Mouse (Mus musculus): Measurements from ENCODE around the gene Olfr275. TPM values are rescaled to one million over a fixed set of nuclear protein-coding genes. Genes with fewer than 3 reads are reported as not detected.
"Not testable (repeated sequence)": the region's sequence is repeated elsewhere in the genome, so short reads cannot be mapped to it uniquely, and the experiment has no call there.

Olfr275 gene
- polyA plus RNA-seq (2015; fragmentation: Nextera tagmentation; extraction: Ambion mirVana), result not detected in 2 replicates

GRCm38 (mm10) chr4:52814304-52814703, at the start of gene Olfr275:
Olfr275 (plus strand) TSS chr4:52814604.
- 84% methylated on average over 2 of the region's 2 CpGs for WGBS

GRCm38 (mm10) chr4:52765612-52766011, 48.8 kb upstream of the Olfr275 start:
- no peak for ATAC-seq (replicated peaks; ENCODE audit: insufficient number of reproducible peaks, insufficient read depth, low FRiP score, low read depth)
- Histone ChIP-seq H3K9ac (no peak overlapping the region), H3K4me3 (no peak overlapping the region), H3K9me3 (replicated peaks) (no peaks in the 10 kb centered on the region), H3K36me3 (no peaks in the 10 kb centered on the region), H3K4me1 (replicated peaks) (no peaks in the 10 kb centered on the region), H3K27ac (no peak overlapping the region), H3K27me3 (no peaks in the 10 kb centered on the region), H3K4me2 (no peak overlapping the region)
- 79% methylated on average over 6 of the region's 6 CpGs for WGBS

More at GRCm38 (mm10) chr4:52814304-52814703, at the start of gene Olfr275:
- H3K27ac ChIP-seq, result no peak within 1 kb of the TSS
- H3K4me2 ChIP-seq, result no peak within 1 kb of the TSS
- no peaks in the 10 kb centered on the region for H3K36me3 ChIP-seq
- ATAC-seq (replicated peaks; ENCODE audit: insufficient number of reproducible peaks, insufficient read depth, low FRiP score, low read depth), result no peak
- H3K27me3 ChIP-seq, result no peaks in the 10 kb centered on the region
- no peaks in the 10 kb centered on the region for H3K9me3 ChIP-seq (replicated peaks)
- no peaks in the 10 kb centered on the region for H3K4me1 ChIP-seq (replicated peaks)
- no peak within 1 kb of the TSS for H3K4me3 ChIP-seq
- no peak within 1 kb of the TSS for H3K9ac ChIP-seq

GRCm38 (mm10) chr4:52772186-52772585, 42.2 kb upstream of the Olfr275 start:
- Histone ChIP-seq H3K9me3 (replicated peaks) (no peaks in the 10 kb centered on the region), H3K4me1 (replicated peaks) (no peaks in the 10 kb centered on the region), H3K9ac (no peak overlapping the region), H3K36me3 (no peaks in the 10 kb centered on the region), H3K27ac (no peak overlapping the region), H3K4me2 (no peak overlapping the region), H3K4me3 (no peak overlapping the region), H3K27me3 (no peaks in the 10 kb centered on the region)
- 68% methylated on average over 5 of the region's 5 CpGs for WGBS
- no peak for ATAC-seq (replicated peaks; ENCODE audit: insufficient number of reproducible peaks, insufficient read depth, low FRiP score, low read depth)

GRCm38 (mm10) chr4:52800013-52800412, 14.4 kb upstream of the Olfr275 start:
- Histone ChIP-seq H3K36me3 (no peaks in the 10 kb centered on the region), H3K27me3 (no peaks in the 10 kb centered on the region), H3K27ac (no peak overlapping the region), H3K9me3 (replicated peaks) (no peaks in the 10 kb centered on the region), H3K9ac (no peak overlapping the region), H3K4me2 (no peak overlapping the region), H3K4me1 (replicated peaks) (no peaks in the 10 kb centered on the region), H3K4me3 (no peak overlapping the region)
- ATAC-seq (replicated peaks; ENCODE audit: insufficient number of reproducible peaks, insufficient read depth, low FRiP score, low read depth), result no peak
- WGBS, result 43% methylated on average over 3 of the region's 3 CpGs

- Histone ChIP-seq H3K4me3 (no peak overlapping the region), H3K9me3 (replicated peaks) (no peaks in the 10 kb centered on the region), H3K27me3 (no peaks in the 10 kb centered on the region), H3K4me2 (no peak overlapping the region), H3K4me1 (replicated peaks) (no peaks in the 10 kb centered on the region), H3K27ac (no peak overlapping the region), H3K36me3 (no peaks in the 10 kb centered on the region), H3K9ac (no peak overlapping the region)
- no peak for ATAC-seq (replicated peaks; ENCODE audit: insufficient number of reproducible peaks, insufficient read depth, low FRiP score, low read depth)
- WGBS, result 25% methylated on average over 2 of the region's 2 CpGs
These were observed 2.5 kb upstream of the Olfr275 start for GRCm38 (mm10) chr4:52811871-52812270.

GRCm38 (mm10) chr4:52821375-52821774, 7.0 kb downstream of the Olfr275 start:
- WGBS, result 95% methylated on average over 11 of the region's 11 CpGs
- no peak overlapping the region for H3K27ac ChIP-seq
- ATAC-seq (replicated peaks; ENCODE audit: insufficient number of reproducible peaks, insufficient read depth, low FRiP score, low read depth), result no peak
- H3K27me3 ChIP-seq, result no peaks in the 10 kb centered on the region
- H3K9me3 ChIP-seq (replicated peaks), result no peaks in the 10 kb centered on the region
- H3K4me3 ChIP-seq, result no peak overlapping the region
- no peaks in the 10 kb centered on the region for H3K4me1 ChIP-seq (replicated peaks)
- H3K9ac ChIP-seq, result no peak overlapping the region
- H3K4me2 ChIP-seq, result no peak overlapping the region
- H3K36me3 ChIP-seq, result no peaks in the 10 kb centered on the region

- not testable (repeated sequence) for H3K4me2 ChIP-seq; H3K9me3 ChIP-seq (replicated peaks); H3K27ac ChIP-seq; H3K4me1 ChIP-seq (replicated peaks); ATAC-seq (replicated peaks; ENCODE audit: insufficient number of reproducible peaks, insufficient read depth, low FRiP score, low read depth); H3K27me3 ChIP-seq; H3K36me3 ChIP-seq; H3K4me3 ChIP-seq; H3K9ac ChIP-seq
- 46% methylated on average over 1 of the region's 1 CpGs for WGBS
These were observed 31.0 kb downstream of the Olfr275 start for GRCm38 (mm10) chr4:52845411-52845810.

GRCm38 (mm10) chr4:52849039-52849635, 34.7 kb downstream of the Olfr275 start:
- Histone ChIP-seq H3K9ac (no peak overlapping the region), H3K9me3 (replicated peaks) (no peaks in the 10 kb centered on the region), H3K36me3 (no peaks in the 10 kb centered on the region), H3K4me3 (no peak overlapping the region), H3K4me2 (no peak overlapping the region), H3K27me3 (no peaks in the 10 kb centered on the region), H3K4me1 (replicated peaks) (no peaks in the 10 kb centered on the region), H3K27ac (no peak overlapping the region)
- 40% methylated on average over 4 of the region's 4 CpGs for WGBS
- ATAC-seq (replicated peaks; ENCODE audit: insufficient number of reproducible peaks, insufficient read depth, low FRiP score, low read depth), result no peak

- Histone ChIP-seq H3K9me3 (replicated peaks) (no peaks in the 10 kb centered on the region), H3K36me3 (no peaks in the 10 kb centered on the region), H3K9ac (no peak overlapping the region), H3K4me3 (no peak overlapping the region), H3K27ac (no peak overlapping the region), H3K4me1 (replicated peaks) (no peaks in the 10 kb centered on the region), H3K27me3 (no peaks in the 10 kb centered on the region), H3K4me2 (no peak overlapping the region)
- ATAC-seq (replicated peaks; ENCODE audit: insufficient number of reproducible peaks, insufficient read depth, low FRiP score, low read depth), result no peak
- WGBS, result 83% methylated on average over 5 of the region's 5 CpGs
These were observed 35.3 kb downstream of the Olfr275 start for GRCm38 (mm10) chr4:52849672-52850071.

GRCm38 (mm10) chr4:52859136-52859535, 44.7 kb downstream of the Olfr275 start, which contains the start of gene Olfr273:
Olfr273 (minus strand) TSS chr4:52859236.
- H3K4me3 ChIP-seq, result no peak within 1 kb of the TSS
- H3K9ac ChIP-seq, result no peak within 1 kb of the TSS
- no peak within 1 kb of the TSS for H3K27ac ChIP-seq
- no peaks in the 10 kb centered on the region for H3K36me3 ChIP-seq
- H3K4me1 ChIP-seq (replicated peaks), result no peaks in the 10 kb centered on the region
- H3K4me2 ChIP-seq, result no peak within 1 kb of the TSS
- no peak for ATAC-seq (replicated peaks; ENCODE audit: insufficient number of reproducible peaks, insufficient read depth, low FRiP score, low read depth)
- WGBS, result 70% methylated on average over 1 of the region's 1 CpGs
- no peaks in the 10 kb centered on the region for H3K9me3 ChIP-seq (replicated peaks)
- no peaks in the 10 kb centered on the region for H3K27me3 ChIP-seq

- Histone ChIP-seq H3K27ac (no peak overlapping the region), H3K36me3 (no peaks in the 10 kb centered on the region), H3K4me2 (no peak overlapping the region), H3K27me3 (no peaks in the 10 kb centered on the region), H3K9me3 (replicated peaks) (no peaks in the 10 kb centered on the region), H3K4me1 (replicated peaks) (no peaks in the 10 kb centered on the region), H3K9ac (no peak overlapping the region), H3K4me3 (no peak overlapping the region)
- 90% methylated on average over 9 of the region's 9 CpGs for WGBS
- no peak for ATAC-seq (replicated peaks; ENCODE audit: insufficient number of reproducible peaks, insufficient read depth, low FRiP score, low read depth)
These were observed 49.8 kb downstream of the Olfr275 start for GRCm38 (mm10) chr4:52864156-52864555.
